Mouse (Mus musculus): Measurements from ENCODE around the gene Anks4b.

Gene Anks4b

GRCm38 (mm10) chr7:120173603-120174244 lies at the start of gene Anks4b:
TSS of gene Anks4b (plus strand) at chr7:120173858.
- in situ Hi-C loops (cut with MboI, MseI), result no loop called here

DNA sequence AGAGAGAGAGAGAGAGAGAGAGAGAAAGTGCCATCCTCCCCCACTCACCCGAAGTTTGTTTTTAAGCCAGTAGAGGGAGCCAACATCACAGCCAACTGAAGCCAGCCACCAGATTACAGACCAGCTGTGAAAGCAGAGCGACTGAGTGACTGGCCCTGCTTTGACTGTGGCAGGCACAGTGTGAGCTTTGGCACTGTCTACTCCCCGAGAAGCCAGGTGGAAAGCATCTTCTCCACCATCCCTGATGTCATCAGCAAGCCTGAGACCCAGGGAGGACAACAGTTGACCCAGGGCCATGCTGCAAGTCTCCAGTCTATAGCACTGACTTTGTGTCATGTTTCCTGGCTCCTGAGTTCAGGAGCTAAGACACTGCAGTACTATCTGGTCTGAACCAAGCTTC lies 48.8 kb upstream of the Anks4b start:
- in situ Hi-C loops (cut with MboI, MseI), result loop anchor here in 1 of 2 experiments (25.0 kb wide), 1 partner anchor 637 kb away; no protein-coding TSS in a partner anchor

GRCm38 (mm10) chr7:120126976-120127685 lies 46.5 kb upstream of the Anks4b start:
- in situ Hi-C loops (cut with MboI, MseI), result no loop called here

DNA sequence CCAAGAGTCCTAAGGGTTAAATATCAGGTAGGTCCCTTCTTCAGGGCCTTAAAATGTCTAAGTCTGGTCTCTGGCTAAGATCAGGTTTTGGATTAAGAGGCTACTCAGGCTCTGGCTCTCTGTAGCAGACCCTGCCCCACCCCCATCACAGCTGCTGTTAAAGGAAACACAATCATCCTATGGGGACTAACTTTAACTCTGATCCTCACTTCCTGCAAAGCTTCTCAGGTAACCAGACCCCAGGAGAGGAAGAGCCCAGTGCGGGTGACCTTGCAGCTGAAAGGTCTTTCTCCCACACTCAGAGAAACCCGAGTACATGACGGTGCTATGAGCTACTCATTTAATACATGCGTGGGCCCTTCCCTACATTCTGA lies 46.0 kb upstream of the Anks4b start:
- in situ Hi-C loops (cut with MboI, MseI), result no loop called here

GRCm38 (mm10) chr7:120128951-120129350 lies 44.7 kb upstream of the Anks4b start:
- in situ Hi-C loops (cut with MboI, MseI), result no loop called here

DNA sequence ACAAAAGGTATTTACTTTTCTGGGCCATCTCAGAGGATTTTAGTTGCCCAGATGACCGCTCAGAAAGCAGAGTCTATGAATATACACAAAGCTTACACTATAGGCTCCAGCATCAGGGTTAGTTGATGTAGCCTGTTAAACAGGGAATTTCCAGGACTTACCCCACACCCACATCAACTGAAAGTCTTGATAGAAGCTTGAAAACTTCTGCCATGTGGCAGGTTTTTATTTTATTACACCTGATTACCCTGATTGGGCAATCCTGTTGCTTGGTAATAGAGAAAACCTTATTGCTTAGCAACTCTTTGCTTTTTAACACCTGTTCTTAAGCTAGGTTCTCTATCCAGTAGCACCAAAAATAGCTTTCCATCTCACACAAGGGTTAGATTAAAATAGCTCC lies 30.9 kb upstream of the Anks4b start:
- in situ Hi-C loops (cut with MboI, MseI), result loop anchor here in 1 of 2 experiments (5.0 kb wide), 1 partner anchor 65 kb away; no protein-coding TSS in a partner anchor

DNA sequence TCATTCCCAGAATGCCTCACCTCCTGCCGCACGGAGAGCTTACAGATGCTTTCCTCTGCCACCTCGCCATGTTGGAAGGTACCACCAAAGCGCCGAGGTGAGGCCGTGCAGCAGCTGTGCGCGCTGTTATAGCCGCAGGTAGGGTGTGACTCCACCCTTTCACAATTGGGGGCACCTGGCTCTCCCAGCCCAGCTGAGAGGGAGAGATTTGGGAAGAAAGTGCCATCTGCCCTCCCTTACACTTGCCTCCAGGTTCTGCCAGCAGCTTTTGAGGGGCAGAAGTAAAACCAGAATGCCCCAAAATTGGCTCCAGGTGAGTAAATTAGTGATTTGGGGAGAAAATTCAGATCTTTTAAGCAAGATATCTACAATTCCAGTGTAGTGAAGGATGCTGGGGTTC lies 28.5 kb upstream of the Anks4b start, which contains the start of gene Zp2:
Zp2 (minus strand) TSS at position 101 of the 400 bp plus-strand sequence.
- in situ Hi-C loops (cut with MboI, MseI), result no loop called here

DNA sequence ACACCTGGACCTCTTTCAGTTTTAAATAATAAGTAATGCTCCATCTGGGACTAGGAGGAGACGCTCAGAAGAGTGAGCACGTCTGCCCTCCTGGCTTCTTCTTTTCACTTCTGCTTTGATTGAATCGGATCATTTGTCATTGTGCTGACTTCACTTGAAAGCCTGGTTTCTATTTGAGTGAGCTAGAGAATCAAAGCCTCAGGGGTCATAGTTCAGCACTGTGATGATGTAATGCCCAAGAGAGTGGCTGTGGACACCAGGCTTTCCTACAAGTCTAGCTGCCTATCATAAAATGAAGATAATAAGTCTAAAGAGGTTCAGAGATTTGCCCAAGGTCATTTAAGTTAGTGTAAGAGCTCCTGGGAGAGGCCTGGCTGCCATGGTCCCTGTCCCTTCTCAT lies 23.4 kb upstream of the Anks4b start:
- in situ Hi-C loops (cut with MboI, MseI), result loop anchor here in 1 of 2 experiments (10.0 kb wide), 1 partner anchor 985 kb away; no protein-coding TSS in a partner anchor

GRCm38 (mm10) chr7:120150898-120151297 lies 22.8 kb upstream of the Anks4b start:
- in situ Hi-C loops (cut with MboI, MseI), result loop anchor here in 1 of 2 experiments (10.0 kb wide), 1 partner anchor 984 kb away; no protein-coding TSS in a partner anchor

DNA sequence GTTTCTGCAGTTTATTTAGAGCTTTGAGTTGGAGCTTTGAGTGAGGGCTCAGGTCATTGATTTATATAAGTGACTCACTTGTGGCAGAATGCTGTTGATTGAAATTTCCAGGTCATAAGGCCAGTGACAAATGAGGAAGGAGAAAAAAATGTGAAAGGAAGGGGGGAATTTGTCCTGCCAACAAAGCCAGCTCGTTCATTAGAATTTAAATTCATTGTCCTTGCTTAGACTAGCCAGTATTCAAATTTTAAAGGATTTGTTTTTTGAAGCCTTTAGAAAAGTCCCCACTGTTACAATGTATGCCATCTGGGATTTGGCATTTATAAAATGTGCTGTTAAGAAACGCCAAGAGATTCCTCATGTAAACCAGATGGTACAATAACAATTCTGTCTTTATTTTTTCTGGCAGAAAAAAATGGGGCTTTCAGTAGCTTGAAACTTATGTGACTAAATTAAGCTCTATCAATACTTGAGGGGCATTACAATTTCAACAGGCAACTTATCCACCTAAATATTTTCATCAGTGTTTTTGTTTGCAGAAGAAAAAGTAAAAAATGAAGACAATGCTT lies 16.7 kb upstream of the Anks4b start:
- in situ Hi-C loops (cut with MboI, MseI), result loop anchor here in 1 of 2 experiments (10.0 kb wide), 1 partner anchor 978 kb away; no protein-coding TSS in a partner anchor

DNA sequence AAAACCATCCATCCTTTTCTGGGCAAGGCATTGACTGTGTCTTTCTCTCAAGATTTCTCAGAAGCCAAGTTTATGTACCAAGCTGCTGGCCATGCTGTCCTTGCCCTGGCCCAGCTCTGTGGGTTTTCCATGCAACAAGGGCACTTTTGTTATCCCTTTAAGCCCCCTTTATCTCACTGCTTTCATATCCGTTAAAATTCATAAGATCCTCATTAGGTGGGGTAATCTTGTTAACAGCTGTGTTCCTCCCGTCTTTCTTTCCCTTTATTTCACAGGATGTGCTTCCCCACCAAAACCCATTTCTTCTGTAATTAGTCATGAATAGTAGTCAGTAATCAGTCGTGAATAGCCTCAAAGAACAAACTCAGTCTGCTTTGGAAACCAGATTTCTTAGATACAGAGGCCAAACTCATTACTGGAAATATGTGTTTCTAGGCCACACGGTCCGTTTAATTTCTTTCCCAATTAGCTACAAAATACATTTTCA lies 16.0 kb upstream of the Anks4b start:
- in situ Hi-C loops (cut with MboI, MseI), result loop anchor here in 1 of 2 experiments (10.0 kb wide), 1 partner anchor 977 kb away; no protein-coding TSS in a partner anchor

DNA sequence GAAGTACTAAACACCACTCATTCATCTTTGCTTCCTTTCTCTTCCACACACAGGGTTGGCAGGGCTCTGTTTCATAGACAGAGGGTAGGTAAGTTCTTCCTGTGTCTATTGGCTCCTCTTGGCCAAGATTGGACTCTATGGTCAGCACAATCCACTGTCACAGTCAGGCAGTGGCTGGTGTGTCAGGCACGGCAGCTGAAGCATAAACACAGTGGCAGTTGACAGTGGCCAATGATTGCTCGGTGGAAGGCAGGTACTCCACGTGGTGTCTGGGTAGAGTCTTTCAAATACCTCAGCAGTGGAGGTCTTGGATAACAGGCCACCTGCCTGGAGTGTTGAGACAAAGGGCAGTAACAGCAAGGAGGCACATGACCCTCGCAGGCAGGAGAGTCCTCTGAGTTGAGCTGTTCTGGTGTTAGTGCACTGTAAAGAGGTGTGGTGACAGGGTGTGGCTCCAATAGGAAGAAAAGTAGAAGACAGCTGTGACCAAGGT lies 15.5 kb upstream of the Anks4b start:
- in situ Hi-C loops (cut with MboI, MseI), result loop anchor here in 1 of 2 experiments (10.0 kb wide), 1 partner anchor 977 kb away; no protein-coding TSS in a partner anchor

- in situ Hi-C loops (cut with MboI, MseI), result no loop called here
These were observed 9.9 kb upstream of the Anks4b start for GRCm38 (mm10) chr7:120163581-120164251.

GRCm38 (mm10) chr7:120172188-120172700 lies 1.4 kb upstream of the Anks4b start:
- in situ Hi-C loops (cut with MboI, MseI), result no loop called here

DNA sequence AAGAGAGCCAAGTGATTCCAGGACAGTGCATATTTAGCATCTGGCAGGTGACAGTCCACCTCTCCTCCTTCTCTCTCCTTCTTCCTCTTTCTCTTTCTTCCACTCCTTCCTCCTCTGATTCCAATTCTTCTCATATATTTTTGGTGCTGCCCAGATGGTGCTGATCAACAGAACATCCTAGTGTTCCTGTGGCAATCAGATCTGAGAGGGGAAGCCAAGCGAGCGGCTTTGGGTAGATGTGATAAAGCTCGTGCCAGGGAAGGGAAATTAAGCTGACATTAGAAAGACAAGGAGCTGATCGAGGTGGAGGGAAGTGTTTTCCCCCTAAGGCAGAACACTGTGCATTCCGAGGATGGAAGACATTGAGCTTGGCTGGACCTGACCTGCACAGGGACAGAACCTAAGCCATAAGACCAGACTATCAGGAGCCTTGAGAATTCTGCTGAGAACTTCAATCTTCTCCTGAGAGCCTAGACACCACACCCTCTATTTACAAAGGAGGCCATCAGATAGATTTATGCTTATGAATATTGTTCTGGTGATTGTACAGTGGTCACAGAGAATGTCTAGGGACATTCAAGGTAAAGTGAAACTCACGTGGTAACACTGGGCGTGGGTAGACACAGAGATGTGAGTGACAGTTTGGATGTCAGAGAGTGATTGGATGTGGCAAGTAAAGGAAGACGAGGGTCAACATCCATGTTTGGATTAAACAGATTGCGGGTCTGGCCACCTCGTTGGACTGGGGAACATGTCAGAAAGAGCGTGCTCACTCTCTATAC lies 1.3 kb downstream of the Anks4b start:
- in situ Hi-C loops (cut with MboI, MseI), result no loop called here

DNA sequence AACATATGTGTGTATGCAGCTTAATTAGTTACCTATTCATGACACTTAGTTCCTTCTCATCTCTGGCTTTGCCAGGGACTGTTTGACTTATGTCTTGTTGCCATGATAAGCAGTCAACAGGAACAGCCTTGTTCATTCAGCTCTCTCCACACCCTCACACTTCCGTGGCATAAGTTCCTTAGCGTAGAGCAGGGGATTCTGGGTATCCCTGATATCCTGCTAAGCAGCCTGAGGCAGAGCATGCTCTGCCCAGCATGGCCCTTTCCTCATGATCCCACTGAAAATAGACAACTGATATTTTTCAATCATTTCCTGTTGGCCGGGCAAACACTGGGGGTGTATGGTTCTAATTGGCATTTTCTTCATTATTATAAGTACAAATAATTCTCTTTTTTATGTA lies 4.0 kb downstream of the Anks4b start:
- in situ Hi-C loops (cut with MboI, MseI), result no loop called here

- in situ Hi-C loops (cut with MboI, MseI), result no loop called here
These were observed 5.3 kb downstream of the Anks4b start for GRCm38 (mm10) chr7:120178935-120179334.

GRCm38 (mm10) chr7:120180547-120180946 lies 6.9 kb downstream of the Anks4b start:
- in situ Hi-C loops (cut with MboI, MseI), result no loop called here

DNA sequence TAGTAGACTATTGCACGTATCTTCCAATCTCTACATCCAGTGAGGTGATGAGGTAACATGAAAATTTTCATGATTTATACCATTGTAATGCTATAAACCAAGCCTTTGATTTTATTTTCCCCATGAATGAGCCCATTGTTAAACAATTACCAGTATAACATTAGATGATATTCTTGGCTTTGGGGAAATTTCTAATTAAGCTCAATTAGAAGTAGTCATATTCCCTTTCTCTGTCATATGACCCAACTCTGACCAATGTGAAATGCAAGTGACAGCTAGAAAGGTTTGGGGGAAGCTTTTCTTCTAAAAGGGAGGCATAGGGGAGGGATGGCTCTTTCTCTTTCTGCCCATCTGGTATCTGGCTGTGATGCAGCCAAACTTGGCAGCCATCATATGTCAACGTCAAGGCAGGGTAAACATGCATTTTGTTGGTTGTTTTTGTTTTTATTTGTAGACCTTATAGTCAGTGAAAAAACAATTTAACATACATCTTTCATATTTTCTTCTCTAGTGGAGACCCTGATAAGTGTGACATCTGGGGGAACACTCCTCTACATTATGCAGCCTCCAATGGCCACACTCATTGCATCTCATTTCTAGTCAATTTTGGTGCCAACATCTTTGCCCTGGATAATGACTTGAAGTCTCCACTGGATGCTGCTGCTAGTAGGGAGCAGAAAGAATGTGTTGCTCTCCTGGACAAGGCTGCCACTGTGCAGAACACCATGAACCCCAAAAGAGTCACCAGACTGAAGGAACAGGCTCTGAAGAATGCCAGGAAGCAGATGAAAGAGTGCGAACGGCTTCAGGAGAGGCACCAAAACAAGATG lies 8.0 kb downstream of the Anks4b start:
- in situ Hi-C loops (cut with MboI, MseI), result no loop called here
